Mouse (Mus musculus) testis, adult 2 months (tissue): ENCODE results near the gene Gm45521.
A peak's percentile ranks its signal among the peaks of the same experiment; 100 is the strongest.

Experiments used
- CTCF ChIP-seq: fragments of 200-500 bp; IDR thresholded peaks from 2 replicates; pipeline ENCODE4 v1.5.1; 2012; ENCODE audit warnings: low read depth, mild to moderate bottlenecking, inconsistent platforms, low read length, moderate library complexity; ENCODE audit not compliant: control insufficient read depth, insufficient read depth, insufficient replicate concordance
- POLR2A ChIP-seq: fragments of 200-500 bp; IDR thresholded peaks from 2 replicates; pipeline ENCODE4 v1.6.1; 2012; ENCODE audit warnings: low read depth, mild to moderate bottlenecking, inconsistent platforms, low read length, moderate library complexity; ENCODE audit not compliant: control insufficient read depth

DNA sequence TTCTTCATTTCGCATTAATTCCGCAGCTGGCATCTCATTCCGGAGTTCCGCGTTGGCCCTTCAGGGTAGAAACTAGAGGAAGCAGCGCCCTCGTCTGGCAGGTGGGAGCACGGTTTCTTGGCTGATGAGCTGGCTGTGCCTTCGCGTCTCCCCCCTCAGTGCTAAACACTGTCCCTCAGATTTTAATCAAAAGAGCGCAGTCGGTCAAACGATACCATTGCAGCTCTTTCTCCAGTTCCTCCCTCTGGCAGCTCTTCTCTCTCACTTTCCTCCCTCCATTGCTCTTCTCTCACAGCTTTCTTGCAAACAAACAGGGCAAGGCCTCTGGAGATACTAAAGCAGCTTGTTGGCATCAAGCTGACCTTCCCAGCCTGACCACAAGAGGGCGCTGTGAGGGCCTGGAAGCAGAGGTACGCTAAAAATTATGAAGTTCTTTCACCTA, 40.2 kb downstream of the Gm45521 start:
- TF ChIP-seq CTCF (peak; percentile 96), POLR2A (no peak)
